Mouse (Mus musculus): ENCODE measurements around the gene Naa38. TPM values are rescaled to one million over a fixed set of nuclear protein-coding genes. Genes with fewer than 3 reads are reported as not detected.

Gene Naa38
- polyA plus RNA-seq, 1 experiment from 2014 or later, result 145 TPM

GRCm38 (mm10) chr11:69410310-69411072, 15.2 kb downstream of the Naa38 start:
- peak overlapping the region; percentile 79 for H3K4me3 ChIP-seq

DNA sequence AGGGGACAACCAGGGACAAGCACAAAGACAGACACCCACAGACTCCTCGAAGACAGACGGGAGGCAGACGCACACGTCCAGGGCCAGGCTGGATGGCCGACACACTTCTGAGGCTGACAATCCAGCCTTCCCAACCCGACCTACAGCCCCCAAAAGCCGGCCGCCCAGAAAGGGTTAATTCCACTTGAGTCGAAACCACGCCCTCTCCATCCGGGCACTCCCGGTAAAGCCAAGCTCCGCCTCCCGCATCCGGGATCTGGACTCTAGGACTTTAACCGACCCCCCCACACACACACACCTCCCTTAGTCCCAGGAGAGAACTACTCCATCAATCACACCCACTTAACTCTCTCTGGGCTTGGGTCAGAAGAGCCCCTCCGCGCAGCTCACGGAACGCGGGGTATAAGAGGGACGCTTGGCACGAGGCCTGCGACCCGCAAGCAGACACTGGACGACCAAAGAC, 15.8 kb downstream of the Naa38 start:
- H3K9ac ChIP-seq, result peak overlapping the region; percentile 91
- peak overlapping the region; percentile 97 for H3K4me2 ChIP-seq
- peaks cover 57% of the 10 kb centered on the region for H3K4me1 ChIP-seq
- no peaks in the 10 kb centered on the region for H3K27me3 ChIP-seq
- peaks cover 41% of the 10 kb centered on the region for H3K36me3 ChIP-seq
- H3K4me3 ChIP-seq, result peak overlapping the region; percentile 79
- under 1% methylated on average over 26 of the region's 26 CpGs for whole genome bisulfite sequencing
- H3K9me3 ChIP-seq, result no peaks in the 10 kb centered on the region
- peak overlapping the region; percentile 98 for H3K27ac ChIP-seq
- ATAC-seq (ENCODE audit: insufficient number of reproducible peaks, insufficient read depth, low FRiP score, low TSS enrichment, low read depth), result peak; percentile 35; the same call in 1 of the 2 replicates

More at GRCm38 (mm10) chr11:69410310-69411072, 15.2 kb downstream of the Naa38 start:
- Histone ChIP-seq H3K27ac (peak overlapping the region; percentile 98), H3K4me1 (peaks cover 57% of the 10 kb centered on the region), H3K9ac (peak overlapping the region; percentile 91), H3K9me3 (no peaks in the 10 kb centered on the region), H3K4me2 (peak overlapping the region; percentile 97), H3K27me3 (no peaks in the 10 kb centered on the region), H3K36me3 (peaks cover 47% of the 10 kb centered on the region)
- WGBS, result under 1% methylated on average over 41 of the region's 41 CpGs
- peak; percentile 5; the same call in 1 of the 2 replicates for ATAC-seq (ENCODE audit: insufficient number of reproducible peaks, insufficient read depth, low FRiP score, low TSS enrichment, low read depth)

GRCm38 (mm10) chr11:69411538-69412203, 16.4 kb downstream of the Naa38 start:
- no peaks in the 10 kb centered on the region for H3K9me3 ChIP-seq
- peaks cover 35% of the 10 kb centered on the region for H3K36me3 ChIP-seq
- H3K27me3 ChIP-seq, result no peaks in the 10 kb centered on the region
- H3K4me2 ChIP-seq, result peak overlapping the region; percentile 97
- peaks cover 58% of the 10 kb centered on the region for H3K4me1 ChIP-seq
- no peak for ATAC-seq (ENCODE audit: insufficient number of reproducible peaks, insufficient read depth, low FRiP score, low TSS enrichment, low read depth)
- H3K27ac ChIP-seq, result peak overlapping the region; percentile 98
- peak overlapping the region; percentile 79 for H3K4me3 ChIP-seq
- WGBS, result 0% methylated on average over 39 of the region's 39 CpGs
- H3K9ac ChIP-seq, result peak overlapping the region; percentile 91

- H3K27ac ChIP-seq, result peak overlapping the region; percentile 98
- H3K4me3 ChIP-seq, result peak overlapping the region; percentile 79
- peaks cover 66% of the 10 kb centered on the region for H3K4me1 ChIP-seq
- H3K27me3 ChIP-seq, result no peaks in the 10 kb centered on the region
- H3K4me2 ChIP-seq, result peak overlapping the region; percentile 97
- peak overlapping the region; percentile 96 for H3K9ac ChIP-seq
- WGBS, result 53% methylated on average over 7 of the region's 7 CpGs
- ATAC-seq (ENCODE audit: insufficient number of reproducible peaks, insufficient read depth, low FRiP score, low TSS enrichment, low read depth), result no peak
- H3K9me3 ChIP-seq, result no peaks in the 10 kb centered on the region
- peaks cover 26% of the 10 kb centered on the region for H3K36me3 ChIP-seq
Observed at GRCm38 (mm10) chr11:69412548-69412947, 17.3 kb downstream of the Naa38 start.

DNA sequence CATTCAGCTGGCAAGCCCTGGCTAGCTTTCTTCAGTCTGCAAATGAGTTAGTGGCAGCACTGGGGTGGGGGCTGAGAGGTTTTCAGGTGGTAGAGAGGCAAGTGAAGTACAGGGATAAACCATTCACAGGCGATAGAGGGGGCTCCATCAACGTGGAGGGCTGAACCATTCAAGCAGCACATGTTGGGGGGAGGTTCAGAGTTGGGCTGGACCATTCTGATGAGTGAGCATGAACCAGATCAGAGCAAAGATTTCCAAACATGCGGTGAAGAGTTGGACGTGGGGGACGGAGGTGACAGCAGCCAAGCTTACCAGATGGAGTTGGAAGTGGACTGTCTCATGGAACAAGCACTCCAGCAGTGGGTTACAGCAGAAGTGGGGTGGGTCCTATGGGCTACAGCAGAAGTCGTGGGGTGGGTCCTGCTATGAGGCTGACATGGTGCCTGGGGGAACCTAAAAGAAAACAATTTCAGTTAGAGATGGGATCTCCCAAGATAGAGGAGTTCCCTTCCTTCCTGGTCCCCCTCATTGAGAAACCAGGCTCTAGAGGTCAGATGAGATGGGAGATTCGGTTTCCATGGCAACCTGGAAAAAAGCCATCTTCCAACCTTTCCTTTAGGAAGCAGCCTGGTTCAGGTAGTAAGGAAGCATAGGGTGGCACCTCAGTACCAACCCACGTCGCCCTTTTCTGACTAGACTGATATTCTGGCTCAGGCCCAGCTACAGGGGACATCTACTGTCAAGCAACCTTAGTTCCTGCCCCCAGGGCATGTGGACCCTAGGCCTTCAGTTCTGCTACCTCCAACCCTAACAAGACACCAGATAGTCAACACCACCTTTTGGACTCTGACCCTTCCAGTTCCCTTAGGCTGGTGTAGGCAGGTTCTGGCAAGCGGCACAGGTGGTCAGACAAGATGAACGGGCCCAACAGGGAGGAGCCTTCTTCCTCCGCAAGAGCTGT, 18.2 kb downstream of the Naa38 start, which contains the start of gene Kdm6b:
TSS of gene Kdm6b (minus strand) at position 455 of the 961 bp plus-strand sequence.
- H3K4me1 ChIP-seq, result peaks cover 58% of the 10 kb centered on the region
- 26% methylated on average over 12 of the region's 12 CpGs for WGBS
- no peaks in the 10 kb centered on the region for H3K27me3 ChIP-seq
- peak within 1 kb of the TSS; percentile 97 for H3K4me2 ChIP-seq
- ATAC-seq (ENCODE audit: insufficient number of reproducible peaks, insufficient read depth, low FRiP score, low TSS enrichment, low read depth), result no peak
- peaks cover 19% of the 10 kb centered on the region for H3K36me3 ChIP-seq
- H3K27ac ChIP-seq, result peak within 1 kb of the TSS; percentile 98
- H3K9ac ChIP-seq, result peak within 1 kb of the TSS; percentile 96
- peak within 1 kb of the TSS; percentile 79 for H3K4me3 ChIP-seq
- H3K9me3 ChIP-seq, result no peaks in the 10 kb centered on the region

DNA sequence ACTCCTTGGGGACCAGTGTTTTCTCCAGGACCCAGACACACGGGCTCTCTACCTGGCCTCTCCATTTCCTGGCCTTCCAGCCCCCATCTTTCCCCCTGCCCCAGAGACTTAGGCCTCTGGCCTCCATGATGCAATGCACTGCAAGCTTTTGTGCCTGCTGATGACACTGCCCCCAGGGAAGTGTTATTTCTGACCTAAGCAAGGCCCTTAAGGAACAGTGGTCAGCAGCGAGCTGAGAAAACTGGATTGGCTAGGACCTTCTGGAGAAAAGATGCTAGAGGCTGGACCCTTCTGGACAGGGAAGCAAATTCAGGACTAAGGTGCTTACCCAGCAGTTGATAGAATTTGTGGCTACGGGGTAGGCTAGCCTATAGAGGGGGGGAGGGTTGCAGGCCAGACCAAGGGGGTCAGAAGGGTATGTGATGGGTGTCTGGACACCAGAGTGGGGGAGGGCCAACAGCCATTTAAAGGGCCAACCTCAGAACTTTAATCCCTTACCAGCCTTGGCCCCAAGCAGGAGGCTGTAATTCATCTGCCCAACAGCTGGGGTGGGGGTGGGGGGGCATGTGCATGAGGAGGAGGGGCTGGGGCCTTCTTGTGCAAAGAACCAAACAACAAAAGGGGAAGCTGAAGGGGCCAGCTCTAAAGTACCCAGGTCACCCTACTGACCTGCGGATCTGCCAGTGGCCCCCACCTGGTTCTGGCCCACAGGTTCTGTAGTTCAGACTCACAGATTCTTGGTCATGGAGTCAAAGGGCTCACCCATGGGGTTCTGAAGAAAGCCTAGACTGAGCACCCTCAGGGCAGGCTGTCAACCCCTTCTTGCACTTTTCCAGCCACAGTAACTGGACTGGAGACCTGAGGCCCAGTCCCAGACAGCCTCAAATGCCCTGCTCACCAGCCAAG, 19.4 kb downstream of the Naa38 start:
- Histone ChIP-seq H3K36me3 (peaks cover 19% of the 10 kb centered on the region), H3K9me3 (no peaks in the 10 kb centered on the region), H3K27me3 (no peaks in the 10 kb centered on the region), H3K9ac (peak overlapping the region; percentile 96), H3K27ac (peak overlapping the region; percentile 98), H3K4me1 (peaks cover 55% of the 10 kb centered on the region), H3K4me2 (peak overlapping the region; percentile 97), H3K4me3 (peak overlapping the region; percentile 79)
- ATAC-seq (ENCODE audit: insufficient number of reproducible peaks, insufficient read depth, low FRiP score, low TSS enrichment, low read depth), result no peak
- WGBS, result 11% methylated on average over 4 of the region's 4 CpGs

DNA sequence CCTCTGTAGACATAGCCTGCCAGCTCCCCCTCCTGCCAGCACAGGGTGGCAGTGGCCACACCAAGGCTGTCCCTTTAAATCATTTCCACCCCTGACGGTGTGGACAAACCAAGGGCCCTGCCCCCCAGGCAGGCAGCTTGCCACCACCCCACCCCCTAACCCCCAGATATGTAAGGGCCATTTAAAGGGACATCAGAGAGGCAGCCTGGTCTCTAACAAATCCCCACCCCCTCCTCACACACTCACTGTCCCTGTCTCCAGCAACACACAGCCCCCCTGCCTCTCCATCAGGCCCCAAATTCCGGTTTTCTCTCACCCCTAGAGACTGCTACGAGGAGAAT, 20.0 kb downstream of the Naa38 start:
- WGBS, result 0% methylated on average over 3 of the region's 3 CpGs
- H3K27me3 ChIP-seq, result no peaks in the 10 kb centered on the region
- peak overlapping the region; percentile 97 for H3K4me2 ChIP-seq
- H3K9me3 ChIP-seq, result no peaks in the 10 kb centered on the region
- H3K4me1 ChIP-seq, result peaks cover 60% of the 10 kb centered on the region
- H3K9ac ChIP-seq, result peak overlapping the region; percentile 96
- H3K27ac ChIP-seq, result peak overlapping the region; percentile 98
- peaks cover 19% of the 10 kb centered on the region for H3K36me3 ChIP-seq
- ATAC-seq (ENCODE audit: insufficient number of reproducible peaks, insufficient read depth, low FRiP score, low TSS enrichment, low read depth), result no peak
- H3K4me3 ChIP-seq, result peak overlapping the region; percentile 79

- H3K27ac ChIP-seq, result peak overlapping the region; percentile 99
- under 1% methylated on average over 15 of the region's 25 CpGs for WGBS
- H3K9me3 ChIP-seq, result no peaks in the 10 kb centered on the region
- ATAC-seq (ENCODE audit: insufficient number of reproducible peaks, insufficient read depth, low FRiP score, low TSS enrichment, low read depth), result no peak
- peaks cover 65% of the 10 kb centered on the region for H3K4me1 ChIP-seq
- peak overlapping the region; percentile 79 for H3K4me3 ChIP-seq
- H3K36me3 ChIP-seq, result peaks cover 19% of the 10 kb centered on the region
- H3K4me2 ChIP-seq, result peak overlapping the region; percentile 97
- peaks cover 4% of the 10 kb centered on the region for H3K27me3 ChIP-seq
- peak overlapping the region; percentile 96 for H3K9ac ChIP-seq
Observed at GRCm38 (mm10) chr11:69415668-69416451, 20.6 kb downstream of the Naa38 start.

- peak overlapping the region; percentile 99 for H3K27ac ChIP-seq
- no peaks in the 10 kb centered on the region for H3K9me3 ChIP-seq
- peak overlapping the region; percentile 77; the same call in 1 of the 2 replicates for H3K9ac ChIP-seq
- H3K36me3 ChIP-seq, result peaks cover 18% of the 10 kb centered on the region
- peaks cover 70% of the 10 kb centered on the region for H3K4me1 ChIP-seq
- WGBS, result under 1% methylated on average over 4 of the region's 4 CpGs
- H3K27me3 ChIP-seq, result peaks cover 10% of the 10 kb centered on the region
- peak overlapping the region; percentile 97 for H3K4me2 ChIP-seq
- peak overlapping the region; percentile 79 for H3K4me3 ChIP-seq
- ATAC-seq (ENCODE audit: insufficient number of reproducible peaks, insufficient read depth, low FRiP score, low TSS enrichment, low read depth), result no peak
Observed at GRCm38 (mm10) chr11:69416509-69416908, 21.2 kb downstream of the Naa38 start.

Data from embryonic facial prominence, embryonic 13.5 days (tissue).